Mouse (Mus musculus) cerebellum, postnatal 4 days (tissue): Measurements from ENCODE around the gene Hcfc1.

Experiments used
- DNase-seq, 2 experiments: peaks; one replicate each; pipeline ENCODE4 v3.0.0; 2022; ENCODE audit warnings: low spot score in 2 of 2, mixed read lengths in 1 of 2

Gene Hcfc1

GRCm38 (mm10) chrX:73966248-73967176 lies at the start of gene Hcfc1:
Gene Hcfc1, minus strand, starts transcription at chrX:73966357.
- peak; percentile 65 to 80 for DNase-seq

GRCm38 (mm10) chrX:74014597-74014996 lies 48.4 kb upstream of the Hcfc1 start:
- no peak for DNase-seq

GRCm38 (mm10) chrX:74008063-74008462 lies 41.9 kb upstream of the Hcfc1 start:
- DNase-seq: no peak

GRCm38 (mm10) chrX:74006401-74006800 lies 40.2 kb upstream of the Hcfc1 start:
- no peak for DNase-seq

- no peak for DNase-seq
These were observed 37.5 kb upstream of the Hcfc1 start for GRCm38 (mm10) chrX:74003644-74004043.

GRCm38 (mm10) chrX:74001024-74001423 lies 34.9 kb upstream of the Hcfc1 start:
- DNase-seq: no peak

- DNase-seq: no peak
These were observed 33.0 kb upstream of the Hcfc1 start for GRCm38 (mm10) chrX:73998911-73999869.

- DNase-seq: no peak
These were observed 11.6 kb upstream of the Hcfc1 start for GRCm38 (mm10) chrX:73977783-73978182.

GRCm38 (mm10) chrX:73976283-73976682 lies 10.1 kb upstream of the Hcfc1 start:
- no peak for DNase-seq

GRCm38 (mm10) chrX:73972774-73973173 lies 6.6 kb upstream of the Hcfc1 start:
- DNase-seq: no peak

- DNase-seq: no peak
These were observed 4.6 kb upstream of the Hcfc1 start for GRCm38 (mm10) chrX:73970781-73971180.

GRCm38 (mm10) chrX:73969729-73970128 lies 3.6 kb upstream of the Hcfc1 start:
- no peak for DNase-seq

- no peak for DNase-seq
These were observed 3.0 kb upstream of the Hcfc1 start for GRCm38 (mm10) chrX:73969167-73969566.

- DNase-seq: peak; percentile 63 to 77
These were observed 1.3 kb upstream of the Hcfc1 start for GRCm38 (mm10) chrX:73967177-73968075.

GRCm38 (mm10) chrX:73965307-73965706 lies 850 bp downstream of the Hcfc1 start:
- DNase-seq: peak in 1 of 2 experiments; percentile 32

- no peak for DNase-seq
These were observed 1.8 kb downstream of the Hcfc1 start for GRCm38 (mm10) chrX:73964363-73964762.

- no peak for DNase-seq
These were observed 11.2 kb downstream of the Hcfc1 start for GRCm38 (mm10) chrX:73954988-73955387.

- DNase-seq: no peak
These were observed 13.6 kb downstream of the Hcfc1 start for GRCm38 (mm10) chrX:73952603-73953002.

- no peak for DNase-seq
These were observed 16.8 kb downstream of the Hcfc1 start for GRCm38 (mm10) chrX:73949341-73949740.

- DNase-seq: peak in 1 of 2 experiments; percentile 56
These were observed 17.5 kb downstream of the Hcfc1 start for GRCm38 (mm10) chrX:73948647-73949046.

- no peak for DNase-seq
These were observed 19.3 kb downstream of the Hcfc1 start for GRCm38 (mm10) chrX:73946896-73947295.
